Mouse (Mus musculus) heart, embryonic 12.5 days (tissue): Measurements from ENCODE around the gene Nup98. TPM values are rescaled to one million over a fixed set of nuclear protein-coding genes. Genes with fewer than 3 reads are reported as not detected.

Experiments used
- polyA plus RNA-seq: library from polyadenylated mRNA; unstranded; fragments of >200 nt; fragmentation: Nextera tagmentation; extraction: Ambion mirVana; gene quantifications from 2 replicates; pipeline ENCODE4 v1.2.1, GENCODE M21; 2016

Nup98 gene
- polyA plus RNA-seq, 1 experiment from 2014 or later = 35.8 TPM

Other genes with a start within 250 kb of the Nup98 start
- gene Il18bp, start 191.5 kb downstream of the Nup98 start, polyA plus RNA-seq = 1.8 TPM in 2 replicates
- gene Rnf121, start 144.7 kb downstream of the Nup98 start, polyA plus RNA-seq = 19.9 and 21.3 TPM in 2 replicates
- gene Xndc1, start 144.7 kb downstream of the Nup98 start, polyA plus RNA-seq = 26.5 and 27.5 TPM in 2 replicates
- 0.90 and 1.5 TPM in 2 replicates for gene Xntrpc, start 144.5 kb downstream of the Nup98 start, polyA plus RNA-seq
- gene Trpc2, start 127.1 kb downstream of the Nup98 start, polyA plus RNA-seq = 0.15 and 0.58 TPM in 2 replicates
- 8.0 and 9.0 TPM in 2 replicates for gene Art1, start 108.4 kb downstream of the Nup98 start, polyA plus RNA-seq
- gene Art5, start 100.7 kb downstream of the Nup98 start, polyA plus RNA-seq = 1.4 and 2.3 TPM in 2 replicates
- gene Chrna10, start 93.3 kb downstream of the Nup98 start, polyA plus RNA-seq = not detected in 2 replicates
- 50.7 and 55.6 TPM in 2 replicates for gene Pgap2, start within 50 bp of the Nup98 start, polyA plus RNA-seq
- gene Rhog, start 45.9 kb upstream of the Nup98 start, polyA plus RNA-seq = 41.9 and 42.7 TPM in 2 replicates
- gene Stim1, start 57.6 kb upstream of the Nup98 start, polyA plus RNA-seq = 16.8 and 19.1 TPM in 2 replicates
- gene Rrm1, start 231.5 kb upstream of the Nup98 start, polyA plus RNA-seq = 134 and 145 TPM in 2 replicates